Mouse (Mus musculus) left cerebral cortex, adult 18-20 months (tissue): Measurements from ENCODE around the gene Fbxl5. TPM values are rescaled to one million over a fixed set of nuclear protein-coding genes. Genes with fewer than 3 reads are reported as not detected.

Source experiments
- DNase-seq, 2 experiments: peaks; one replicate each; pipeline ENCODE4 v3.0.0; 2021 to 2022; ENCODE audit warnings: low spot score in 2 of 2, mixed read lengths in 1 of 2
- total RNA-seq, 2 experiments: library from RNA; stranded (reverse); gene quantifications; 2 replicates each; pipeline ENCODE4 v1.2.3; 2021

The Fbxl5 gene
- total RNA-seq, 2 experiments from 2014 or later = 87.5 to 93.3 TPM

DNA sequence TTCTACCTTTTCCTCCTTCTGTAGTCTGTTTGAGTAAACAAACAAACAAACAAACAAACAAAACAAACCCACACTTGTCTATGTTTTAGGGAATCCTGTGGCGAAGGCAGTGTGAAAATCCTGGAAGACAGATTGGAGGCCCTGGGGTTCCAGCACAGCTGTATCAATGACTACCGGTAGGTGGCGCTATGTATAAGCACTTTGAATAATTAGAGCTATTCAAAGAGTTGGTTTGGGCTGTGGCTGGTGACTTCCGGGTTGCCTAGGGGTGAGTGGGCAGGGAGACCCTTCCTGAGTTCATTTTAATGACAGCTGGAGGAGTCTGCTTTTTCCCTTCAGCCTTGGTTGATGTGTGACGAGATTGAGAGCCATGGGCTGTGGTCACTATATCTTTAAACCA is 15.9 kb upstream of the Fbxl5 start:
- DNase-seq = peak; percentile 36 to 72

DNA sequence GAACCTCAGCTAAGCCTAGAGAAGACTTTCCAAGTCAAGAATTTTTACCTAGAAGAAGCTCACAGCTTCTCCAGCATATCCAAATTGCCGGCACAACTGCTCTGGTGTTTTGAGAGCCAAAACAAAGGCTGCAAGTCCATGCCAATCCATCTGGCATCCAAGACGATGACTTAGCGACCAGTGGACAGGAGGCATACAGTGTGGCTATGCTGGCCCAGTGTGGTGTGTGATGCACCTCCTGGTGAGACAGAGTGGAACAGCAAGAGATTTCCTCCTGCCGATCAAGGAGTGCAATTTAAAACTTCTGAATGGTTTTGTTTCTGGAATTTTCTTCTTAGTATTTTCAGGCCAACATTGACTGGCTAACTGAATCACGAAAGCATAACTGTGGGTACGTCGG is 15.2 kb upstream of the Fbxl5 start:
- DNase-seq = no peak

DNA sequence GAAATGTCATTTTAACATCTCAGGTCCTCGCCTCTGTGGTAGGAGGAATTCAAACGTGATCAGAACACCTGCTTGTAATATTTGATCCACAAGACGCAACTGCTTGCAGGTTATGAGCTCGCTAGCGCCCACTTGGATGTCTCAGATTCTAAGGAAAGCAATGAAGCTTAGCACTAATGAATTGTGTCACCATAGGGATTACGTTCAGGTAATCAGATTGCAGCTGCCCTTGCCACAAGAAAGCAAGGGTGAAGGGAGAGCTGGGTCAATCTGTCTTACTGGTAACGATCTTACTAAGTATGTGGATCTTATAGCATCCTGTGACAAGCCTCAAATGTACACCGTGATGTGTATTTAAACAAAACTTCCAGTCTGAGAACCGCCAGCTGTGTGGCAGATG is 5.9 kb upstream of the Fbxl5 start:
- DNase-seq = no peak

DNA sequence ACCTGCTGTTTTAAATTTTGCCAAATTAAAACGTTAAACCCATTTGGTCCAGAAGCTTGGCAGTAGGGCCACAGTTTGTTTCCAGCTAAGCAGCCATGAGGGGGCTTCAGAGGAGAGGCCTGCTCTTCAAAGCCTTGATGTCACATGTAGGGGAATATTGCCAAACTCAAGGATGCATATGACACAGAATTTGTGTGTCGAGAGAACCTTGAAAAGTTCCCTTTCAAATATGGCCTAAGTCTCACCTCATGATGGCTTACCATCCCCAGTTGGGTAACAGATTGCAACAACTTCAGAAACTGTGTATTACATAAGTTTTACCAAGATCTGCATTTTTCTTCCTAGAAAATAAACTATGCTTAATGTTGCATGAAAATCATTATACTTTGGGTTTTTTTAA is 5.4 kb upstream of the Fbxl5 start:
- DNase-seq = no peak

DNA sequence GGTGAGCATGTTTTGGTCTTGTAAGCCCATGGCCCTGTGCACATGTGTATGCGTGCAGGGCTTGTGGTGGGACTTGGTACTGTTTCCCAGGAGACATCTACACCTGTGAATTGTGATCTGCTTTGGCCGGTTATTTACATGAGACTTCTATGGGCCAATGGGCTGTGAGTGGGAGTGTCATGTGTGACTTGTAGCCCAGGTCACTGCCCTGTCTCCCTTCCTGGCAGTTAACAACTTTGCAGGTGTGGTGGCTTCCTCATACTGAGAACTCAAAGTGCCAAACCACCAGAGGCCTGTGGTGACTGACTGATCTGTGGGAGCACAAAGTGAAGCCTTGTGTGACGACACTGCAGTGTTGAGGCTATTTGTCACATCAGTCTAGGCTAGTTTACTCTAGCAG is 3.1 kb upstream of the Fbxl5 start:
- DNase-seq = no peak

DNA sequence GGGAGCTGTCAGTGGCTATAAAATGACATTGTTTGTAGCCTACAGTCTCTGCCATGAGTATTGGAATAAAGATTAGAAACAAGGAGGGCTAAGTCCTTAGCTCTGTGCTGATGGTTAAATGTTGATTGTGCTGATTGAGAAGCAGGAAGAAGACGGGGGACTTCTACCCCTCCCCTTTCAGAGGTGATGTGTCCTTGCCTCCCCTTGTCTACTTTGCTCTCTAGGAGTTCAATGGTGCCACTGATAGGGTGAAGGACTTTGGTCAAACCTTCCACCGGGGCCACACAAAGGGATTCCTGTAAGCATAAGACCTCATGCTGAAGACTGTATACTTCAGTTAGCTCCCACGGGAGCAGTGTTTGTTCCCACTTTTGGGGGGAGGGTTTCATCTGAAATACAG is 1.4 kb upstream of the Fbxl5 start:
- no peak for DNase-seq

DNA sequence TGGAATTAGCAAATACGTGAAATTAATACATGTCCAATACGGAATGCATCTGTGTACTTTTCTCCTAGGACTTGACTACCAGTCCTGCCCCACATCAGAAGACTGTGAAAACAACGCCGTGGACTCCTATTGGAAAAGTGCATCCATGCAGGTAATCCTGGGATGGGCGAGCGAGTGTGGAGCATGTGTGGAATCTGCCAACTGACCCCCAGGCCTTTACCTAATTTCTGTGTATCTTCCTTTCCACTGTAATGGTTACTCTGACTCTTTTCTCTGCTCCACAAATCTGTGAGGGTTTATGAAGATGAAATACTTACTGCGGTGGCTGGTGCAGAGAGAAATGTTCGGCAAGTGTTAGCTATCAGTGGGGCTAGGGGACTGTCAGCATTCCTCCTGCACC is 761 bp upstream of the Fbxl5 start:
- no peak for DNase-seq

DNA sequence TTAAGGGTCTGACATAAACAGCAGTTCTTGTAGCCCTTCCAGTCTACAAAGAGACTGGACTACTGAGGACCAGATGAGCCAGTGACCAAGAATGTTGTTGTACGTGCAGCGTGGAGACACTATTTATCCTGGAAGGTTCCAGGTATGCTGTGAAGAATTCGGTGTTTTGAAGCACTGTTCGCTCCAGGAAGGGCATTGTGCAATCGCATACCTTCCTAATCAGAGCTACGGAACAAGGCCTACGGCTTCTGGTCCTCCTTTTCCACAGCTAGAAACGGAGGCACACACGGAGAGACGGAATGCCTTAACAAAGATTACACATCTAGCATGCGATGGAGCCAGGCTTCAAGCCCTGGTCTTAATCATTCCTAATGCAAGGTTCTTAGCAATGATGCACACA is 653 bp downstream of the Fbxl5 start:
- no peak for DNase-seq

DNA sequence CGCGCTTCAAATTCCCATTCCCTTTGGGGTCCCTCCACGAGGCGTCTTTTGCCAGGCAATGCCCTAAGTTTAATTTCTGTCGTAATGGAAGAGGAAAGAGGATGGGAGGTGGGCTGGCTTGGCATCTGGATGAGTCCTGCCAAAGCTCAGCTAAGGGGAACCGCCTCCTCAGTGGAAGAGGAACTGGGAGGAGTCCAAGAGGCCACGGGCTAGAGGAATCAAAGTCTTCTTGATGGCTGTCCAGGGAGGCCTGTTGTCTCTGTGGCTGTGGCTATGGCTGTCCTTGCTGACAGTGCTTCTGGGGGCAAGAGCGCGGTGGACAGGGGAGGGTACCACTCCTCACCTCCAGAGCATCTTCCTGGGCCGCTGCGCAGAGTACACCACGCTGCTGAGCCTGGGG is 2.7 kb downstream of the Fbxl5 start, which contains the start of gene Bst1:
Bst1 (plus strand) TSS at position 191 of the 400 bp plus-strand sequence.
- DNase-seq = no peak

DNA sequence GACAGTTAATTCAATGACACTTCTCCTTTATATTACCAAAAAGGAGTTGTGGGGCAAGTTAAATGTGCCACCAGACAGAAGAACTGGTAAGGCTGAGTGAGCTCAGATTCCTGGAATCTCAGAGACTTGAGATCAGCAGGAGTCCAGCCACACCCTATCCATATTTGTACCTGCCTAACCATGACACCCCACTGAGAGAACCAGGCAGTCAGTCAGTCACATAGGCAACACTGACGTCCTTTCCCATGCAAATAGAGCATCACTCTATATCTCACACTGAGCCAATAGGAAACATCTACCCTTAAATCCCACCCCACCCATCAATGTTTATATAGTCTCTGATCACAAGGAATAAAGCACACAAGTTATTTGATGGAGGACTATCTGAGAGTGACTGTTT is 5.7 kb downstream of the Fbxl5 start:
- no peak for DNase-seq

DNA sequence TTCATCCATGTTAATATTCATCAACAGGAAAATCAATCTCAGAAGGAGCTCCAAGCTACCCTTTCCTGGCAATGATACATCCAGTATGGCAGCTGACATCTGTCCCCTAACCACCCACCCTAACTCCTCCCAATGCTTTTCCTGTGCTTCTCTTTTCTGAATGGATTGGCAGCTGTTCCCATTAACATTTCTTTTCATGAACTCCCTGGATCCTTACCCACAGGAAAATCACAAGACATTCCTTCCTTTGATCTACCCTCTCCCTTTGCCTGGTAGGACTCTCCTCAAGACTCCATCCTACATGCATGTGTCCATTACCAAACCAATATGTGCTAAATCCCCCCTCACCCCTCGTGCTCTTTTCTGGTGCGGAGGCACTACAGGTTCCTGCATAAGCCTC is 6.9 kb downstream of the Fbxl5 start:
- DNase-seq = no peak

DNA sequence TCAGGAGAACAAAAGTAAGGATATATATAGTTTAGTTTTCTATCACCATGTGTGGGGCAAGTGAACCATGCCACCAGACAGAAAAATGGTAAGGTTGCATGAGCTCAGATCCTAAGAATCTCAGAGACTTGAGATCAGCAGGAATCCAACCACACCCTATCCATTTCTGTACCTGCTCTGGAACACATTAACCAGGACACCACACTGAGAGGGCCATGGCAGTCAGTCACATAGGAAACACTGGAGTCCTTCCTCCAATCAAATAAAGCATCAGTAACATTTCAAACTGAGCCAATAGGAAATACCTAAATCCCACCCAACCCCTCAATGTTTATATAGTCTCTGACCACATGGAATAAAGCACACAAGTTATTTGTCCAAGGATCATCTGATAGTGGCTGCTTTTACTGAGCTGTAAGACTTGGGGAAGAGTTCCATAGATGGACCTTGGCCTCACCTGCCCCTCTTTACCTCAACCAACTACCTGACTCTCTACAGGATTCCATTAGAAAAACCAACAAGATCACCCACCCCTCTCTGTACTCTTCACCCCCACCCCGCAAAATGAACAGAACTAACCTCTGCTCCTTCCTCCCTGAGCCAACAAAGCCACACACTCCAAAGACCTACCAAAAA is 10.9 kb downstream of the Fbxl5 start:
- no peak for DNase-seq

DNA sequence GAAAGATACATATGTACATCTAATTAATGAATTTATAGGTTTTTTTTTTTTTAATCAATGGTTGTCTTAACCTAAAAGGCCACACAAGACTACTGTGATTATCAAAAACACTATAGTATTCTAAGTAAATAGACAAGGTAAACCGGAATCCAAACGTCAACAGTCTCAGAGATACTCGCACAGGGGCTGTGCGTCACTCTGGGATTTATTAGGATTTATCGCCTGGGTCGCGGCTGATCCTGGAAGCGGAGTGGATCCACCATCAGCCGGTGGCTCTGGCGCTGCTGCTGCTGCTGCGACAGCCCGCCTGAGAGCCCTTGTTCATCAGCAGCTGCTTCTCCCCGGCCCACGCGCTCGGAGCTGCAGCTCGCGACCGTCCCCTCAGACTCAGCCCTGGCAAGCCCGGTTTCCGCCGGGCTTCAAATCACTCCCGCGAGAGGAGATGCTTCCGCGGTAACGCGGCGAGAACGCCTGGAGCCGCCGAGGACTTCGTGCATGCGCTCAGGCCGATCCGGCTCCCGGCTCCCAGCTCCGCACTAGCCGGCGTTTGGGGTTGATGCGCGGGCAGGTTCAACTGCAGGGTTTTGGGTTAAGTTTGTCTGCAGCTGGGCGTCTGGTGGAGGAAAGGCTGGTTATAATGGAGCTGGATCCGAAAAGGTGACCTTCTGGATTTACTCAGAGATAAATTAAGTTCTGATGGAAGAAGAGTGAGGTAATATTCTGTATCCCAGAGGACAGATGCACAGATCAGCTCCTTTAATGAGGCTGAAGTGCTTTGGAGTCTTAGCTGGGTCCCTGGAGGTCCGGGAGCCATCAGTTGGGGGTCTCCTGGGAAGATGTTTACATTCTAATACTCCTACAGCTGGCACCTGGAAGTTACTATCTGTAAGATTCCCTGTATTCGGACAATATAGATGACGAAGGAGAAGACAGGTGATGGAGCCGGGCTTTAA is 13.4 kb downstream of the Fbxl5 start:
- peak; percentile 81 to 90 for DNase-seq

DNA sequence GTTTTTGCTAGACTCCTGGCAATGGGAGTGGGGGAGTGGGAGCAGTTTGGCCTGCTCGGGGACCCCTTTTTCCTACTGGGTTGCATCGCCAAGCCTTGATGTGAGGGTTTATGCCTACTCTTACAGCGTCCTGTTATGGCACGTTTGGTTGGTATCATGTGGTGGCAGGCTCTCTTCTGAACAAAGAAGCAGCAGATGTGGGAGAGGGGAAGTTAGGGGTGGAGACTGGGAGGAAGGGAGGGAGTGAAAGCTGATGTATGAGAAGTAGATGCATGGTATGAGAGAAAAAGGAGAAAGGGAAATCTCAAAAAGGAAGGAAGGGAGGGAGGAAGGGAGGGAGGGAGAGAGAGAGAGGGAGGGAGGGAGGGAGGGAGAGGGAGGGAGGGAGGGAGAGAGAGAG is 14.5 kb downstream of the Fbxl5 start:
- DNase-seq = no peak

DNA sequence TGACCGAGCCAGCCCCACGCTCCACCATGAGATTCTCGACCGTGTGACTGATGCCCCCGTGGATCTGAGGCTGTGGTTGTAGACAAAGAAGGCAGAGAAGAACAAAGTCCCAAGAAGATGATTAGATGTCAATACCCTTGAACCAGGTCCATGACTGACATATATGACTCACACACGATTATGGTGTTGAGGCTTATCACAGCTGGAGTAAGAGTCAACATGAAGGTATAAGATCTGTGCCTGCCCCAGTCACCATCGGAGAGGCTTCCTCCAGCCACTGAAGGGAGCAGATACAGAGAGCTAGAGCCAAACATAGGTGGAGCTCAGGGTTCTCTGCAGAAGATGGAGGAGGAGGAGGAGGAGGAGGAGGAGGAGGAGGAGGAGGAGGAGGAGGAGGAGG is 15.1 kb downstream of the Fbxl5 start:
- no peak for DNase-seq

DNA sequence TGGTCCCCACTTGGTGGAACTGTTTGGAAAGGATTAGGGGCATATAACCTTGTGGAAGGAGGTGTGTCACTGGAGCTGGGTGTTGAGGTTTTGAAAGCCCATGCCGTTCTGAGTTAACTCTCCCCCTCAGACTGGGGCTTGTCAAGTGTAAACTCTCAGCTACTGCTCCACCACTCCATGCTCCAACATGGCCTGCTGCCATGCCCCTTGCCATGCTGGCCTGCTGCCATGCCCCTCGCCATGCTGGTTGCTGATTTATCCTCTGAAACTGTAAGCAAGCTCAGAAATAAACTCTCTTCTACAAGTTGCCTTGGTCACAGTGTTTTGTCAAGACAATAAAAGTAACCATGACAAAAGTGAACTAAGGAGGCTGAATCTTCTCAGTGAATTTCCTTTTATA is 16.0 kb downstream of the Fbxl5 start:
- no peak for DNase-seq

DNA sequence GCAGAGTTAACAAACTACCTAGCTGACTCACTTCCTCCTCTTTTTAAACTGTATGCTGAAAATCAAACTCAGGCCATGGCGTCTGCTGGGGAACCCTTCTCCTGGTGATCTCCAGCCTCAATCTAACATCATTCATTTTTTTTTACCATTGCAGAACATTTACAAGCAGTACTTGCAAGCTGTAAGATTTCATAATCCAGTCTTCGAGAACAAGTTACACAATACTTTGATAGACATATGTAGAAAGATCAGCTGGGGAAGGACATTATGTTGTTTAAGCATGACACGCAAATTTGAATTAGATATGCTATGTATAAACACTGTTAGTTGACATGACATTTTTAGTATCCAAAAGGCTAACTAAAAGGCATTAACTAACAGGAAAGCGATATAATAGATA is 19.6 kb downstream of the Fbxl5 start:
- DNase-seq = no peak

DNA sequence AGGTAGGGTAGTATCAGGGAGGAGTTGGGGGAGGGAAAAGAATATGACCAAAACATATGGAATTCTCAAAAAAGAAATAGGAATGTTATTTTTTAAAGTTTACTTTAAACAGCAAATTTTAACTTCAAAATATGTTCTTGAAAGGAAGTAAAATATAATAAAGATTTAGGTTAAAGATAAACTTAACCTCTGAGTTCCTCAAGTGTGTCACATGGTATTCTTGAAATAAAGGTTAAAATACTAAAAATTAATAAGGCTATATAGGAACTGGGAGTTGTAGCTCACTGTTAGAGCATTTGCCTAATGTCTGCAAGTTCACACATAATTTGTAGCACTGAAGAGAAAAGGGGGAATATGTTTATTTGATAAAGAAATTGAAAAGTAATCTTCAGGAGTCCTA is 20.2 kb downstream of the Fbxl5 start:
- no peak for DNase-seq

DNA sequence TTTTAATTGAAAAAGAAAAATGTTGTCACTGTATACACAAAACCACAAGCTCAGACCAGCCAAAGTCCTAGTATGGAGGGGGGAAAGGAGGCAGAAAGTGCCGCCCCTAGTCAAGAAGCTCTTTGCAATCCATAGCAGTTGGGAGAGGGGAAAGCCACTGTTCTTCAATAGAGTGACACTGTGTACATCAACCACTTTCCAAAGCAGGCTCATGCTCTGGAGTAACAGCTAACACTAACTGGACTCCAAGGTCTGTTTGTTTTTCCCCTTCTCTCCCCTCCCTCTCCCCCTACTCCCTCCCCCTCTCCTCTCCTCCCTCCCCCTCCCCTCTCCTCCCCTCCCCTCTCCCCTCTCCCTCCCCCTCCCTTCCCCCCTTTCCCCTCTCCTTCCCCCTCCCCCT is 20.7 kb downstream of the Fbxl5 start:
- no peak for DNase-seq

DNA sequence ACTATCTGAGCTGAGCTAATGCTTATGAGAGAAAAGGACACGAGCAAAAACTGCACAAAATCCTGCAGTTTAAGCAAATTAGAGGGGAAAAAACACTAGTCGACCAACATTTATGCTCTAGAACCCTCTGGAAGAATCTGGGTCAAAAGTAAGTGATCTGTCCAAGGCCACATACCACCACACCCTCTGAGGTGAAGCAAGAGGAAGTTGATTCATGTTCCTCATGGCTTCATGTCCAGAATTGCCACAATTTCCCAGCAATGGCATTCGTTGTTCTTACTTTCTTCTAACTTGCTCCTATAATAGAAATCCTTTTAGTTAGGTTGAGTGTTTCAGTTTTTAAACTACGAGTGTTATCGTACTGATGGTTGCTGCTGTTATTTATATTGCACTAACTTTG is 21.9 kb downstream of the Fbxl5 start:
- no peak for DNase-seq

DNA sequence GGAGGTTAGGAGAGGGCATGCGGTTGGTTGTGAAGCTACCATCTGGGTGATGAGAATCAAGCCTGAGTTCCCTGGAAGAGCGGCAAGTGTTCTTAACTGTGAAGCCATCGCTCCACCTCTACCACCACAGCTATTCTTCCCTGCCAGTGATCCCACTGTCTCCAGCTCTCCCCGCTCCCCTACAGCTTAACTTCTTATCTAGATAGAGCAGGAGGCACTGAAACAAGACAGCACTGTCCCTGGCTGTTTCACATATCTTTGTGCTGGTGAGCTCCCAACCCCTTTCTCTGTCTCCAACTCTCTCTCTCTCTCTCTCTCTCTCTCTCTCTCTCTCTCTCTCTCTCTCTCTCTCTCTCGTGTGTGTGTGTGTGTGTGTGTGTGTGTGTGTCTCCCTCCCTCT is 29.1 kb downstream of the Fbxl5 start:
- no peak for DNase-seq

DNA sequence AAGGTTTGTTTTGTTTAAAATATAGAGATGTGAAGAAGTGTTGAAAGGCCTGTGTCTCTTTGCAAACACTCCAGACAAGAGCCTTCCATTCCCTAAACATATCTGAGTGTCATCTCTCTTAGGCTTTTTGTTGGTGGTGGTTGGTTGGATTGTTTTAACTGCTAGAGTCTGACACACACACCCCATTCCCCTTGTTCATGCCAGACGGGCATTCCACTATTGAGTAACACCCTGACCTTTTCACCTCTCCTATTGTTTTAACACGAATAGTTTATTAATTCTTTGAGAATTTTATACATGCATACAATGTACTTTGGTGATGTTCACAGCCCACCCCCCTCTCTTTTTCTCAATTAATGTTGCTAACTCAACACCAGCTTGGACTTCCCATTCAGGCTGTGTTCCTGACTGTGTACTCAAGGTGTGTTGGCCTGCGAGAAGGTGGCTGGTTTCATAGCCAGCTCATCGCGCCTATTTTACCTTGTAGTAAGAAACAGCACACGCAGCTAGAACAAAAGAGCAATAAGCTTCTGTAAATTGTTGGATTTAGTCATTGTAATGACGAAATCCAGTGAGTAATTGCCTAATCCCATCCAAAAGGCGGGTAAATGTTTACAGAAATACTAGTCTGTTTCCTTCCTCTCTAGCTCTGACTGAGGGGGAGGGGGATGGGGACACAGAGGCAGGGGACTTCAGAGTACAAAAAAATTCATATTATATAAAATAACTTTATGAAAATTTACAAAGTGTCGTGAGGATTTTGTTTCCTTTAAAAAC is 33.3 kb downstream of the Fbxl5 start:
- no peak for DNase-seq
